Mouse (Mus musculus): Measurements from ENCODE around the gene Olfr90. TPM values are rescaled to one million over a fixed set of nuclear protein-coding genes. Genes with fewer than 3 reads are reported as not detected.

Gene Olfr90
- total and polyA plus RNA-seq, 2 experiments from 2014 or later: not detected

DNA sequence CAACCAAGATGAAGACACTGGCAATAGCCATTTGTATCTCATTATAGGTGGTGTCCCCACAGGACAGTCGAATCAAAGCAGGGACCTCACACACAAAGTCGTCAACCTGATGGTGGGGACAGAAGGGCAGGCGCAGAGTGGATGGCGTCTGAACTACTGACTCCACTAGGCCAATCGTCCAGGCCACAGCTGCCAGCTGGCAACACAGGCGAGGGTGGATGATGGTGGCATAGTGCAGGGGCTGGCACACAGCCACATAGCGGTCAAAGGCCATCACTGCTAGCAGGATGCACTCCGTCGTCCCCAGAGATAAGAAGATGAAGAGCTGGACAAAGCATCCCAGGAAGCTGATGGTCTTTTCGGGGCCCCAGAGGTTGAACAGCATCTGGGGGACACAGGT is 2.8 kb downstream of the Olfr90 start:
- no peak for TF ChIP-seq EP300 (IDR thresholded peaks at IDR 0.05; ENCODE audit: low read depth)
- no peak overlapping the region for H3K4me3 ChIP-seq (ENCODE audit: low read depth, low read length)
- ATAC-seq (ENCODE audit: insufficient read depth, low read depth) (no peak), DNase-seq (ENCODE audit: low spot score) (no peak)
- H3K4me1 ChIP-seq (ENCODE audit: control insufficient read depth, insufficient read depth): no peaks in the 10 kb centered on the region
- H3K27me3 ChIP-seq (ENCODE audit: control insufficient read depth, insufficient read depth, low read length): no peaks in the 10 kb centered on the region
- no peaks in the 10 kb centered on the region for H3K36me3 ChIP-seq (replicated peaks; ENCODE audit: control insufficient read depth, insufficient read depth, low read length)
- H3K27ac ChIP-seq (ENCODE audit: low read depth): no peak overlapping the region
- WGBS: 54% methylated on average over 10 of the region's 10 CpGs
- H3K4me2 ChIP-seq (ENCODE audit: low read depth, low read length): no peak overlapping the region
- H3K9ac ChIP-seq (replicated peaks; ENCODE audit: low read depth, low read length): no peak overlapping the region
- H3K9me3 ChIP-seq (replicated peaks; ENCODE audit: control insufficient read depth, low read length): no peaks in the 10 kb centered on the region

DNA sequence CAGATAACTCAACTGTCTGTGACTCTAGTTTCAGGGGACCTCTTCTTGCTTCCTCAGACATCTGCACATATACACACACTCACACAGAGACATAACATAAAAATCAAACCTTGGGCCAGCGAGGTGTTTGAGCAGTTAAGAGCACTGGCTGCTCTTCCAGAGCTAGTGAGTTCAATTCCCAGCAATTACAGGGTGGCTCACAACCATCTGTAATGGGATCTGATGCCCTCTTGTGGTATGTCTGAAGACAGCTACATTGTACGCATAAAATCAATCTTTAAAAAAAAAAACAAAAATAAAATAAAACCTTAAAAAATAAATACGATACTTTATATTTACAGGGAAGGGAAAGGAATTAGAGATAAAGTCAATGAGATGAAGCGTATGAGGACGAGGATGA is 3.7 kb downstream of the Olfr90 start:
- Histone ChIP-seq H3K27me3 (ENCODE audit: control insufficient read depth, insufficient read depth, low read length) (no peaks in the 10 kb centered on the region), H3K9ac (replicated peaks; ENCODE audit: low read depth, low read length) (no peak overlapping the region), H3K4me1 (ENCODE audit: control insufficient read depth, insufficient read depth) (no peaks in the 10 kb centered on the region), H3K4me3 (ENCODE audit: low read depth, low read length) (no peak overlapping the region), H3K9me3 (replicated peaks; ENCODE audit: control insufficient read depth, low read length) (no peaks in the 10 kb centered on the region), H3K36me3 (replicated peaks; ENCODE audit: control insufficient read depth, insufficient read depth, low read length) (no peaks in the 10 kb centered on the region), H3K27ac (ENCODE audit: low read depth) (no peak overlapping the region), H3K4me2 (ENCODE audit: low read depth, low read length) (no peak overlapping the region)
- ATAC-seq (ENCODE audit: insufficient read depth, low read depth) (no peak), DNase-seq (ENCODE audit: low spot score) (no peak)
- TF ChIP-seq CTCF (IDR thresholded peaks at IDR 0.05; ENCODE audit: low read depth) (peak; percentile 16; the same call in 1 of the 2 replicates), EP300 (IDR thresholded peaks at IDR 0.05; ENCODE audit: low read depth) (no peak)
- 60% methylated on average over 5 of the region's 5 CpGs for WGBS

DNA sequence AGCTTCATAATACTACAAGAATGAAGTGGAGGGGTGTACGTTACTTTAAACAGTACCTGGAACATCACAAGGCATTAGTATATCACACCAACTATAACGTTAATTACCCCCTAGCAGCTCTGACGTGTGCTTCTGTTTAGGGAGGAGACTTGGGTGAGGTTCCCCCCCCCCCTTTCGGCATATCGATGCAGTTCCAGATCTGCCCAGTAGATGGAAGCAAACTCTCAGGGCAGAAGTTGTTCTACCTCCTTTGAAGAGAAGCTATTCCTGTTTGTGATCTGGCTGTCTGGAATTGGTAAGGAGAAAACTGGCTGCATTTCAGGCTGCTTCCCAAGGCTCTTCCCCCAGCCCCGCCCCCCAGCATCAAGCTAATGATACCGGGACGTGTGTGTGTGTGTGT is 5.0 kb downstream of the Olfr90 start:
- H3K4me2 ChIP-seq (ENCODE audit: low read depth, low read length): no peak overlapping the region
- H3K9me3 ChIP-seq (replicated peaks; ENCODE audit: control insufficient read depth, low read length): no peaks in the 10 kb centered on the region
- no peaks in the 10 kb centered on the region for H3K36me3 ChIP-seq (replicated peaks; ENCODE audit: control insufficient read depth, insufficient read depth, low read length)
- H3K9ac ChIP-seq (replicated peaks; ENCODE audit: low read depth, low read length): no peak overlapping the region
- no peak overlapping the region for H3K27ac ChIP-seq (ENCODE audit: low read depth)
- no peaks in the 10 kb centered on the region for H3K27me3 ChIP-seq (ENCODE audit: control insufficient read depth, insufficient read depth, low read length)
- no peak for TF ChIP-seq EP300 (IDR thresholded peaks at IDR 0.05; ENCODE audit: low read depth)
- TF ChIP-seq CTCF (IDR thresholded peaks at IDR 0.05; ENCODE audit: low read depth): peak; percentile 96
- no peaks in the 10 kb centered on the region for H3K4me1 ChIP-seq (ENCODE audit: control insufficient read depth, insufficient read depth)
- 2% methylated on average over 8 of the region's 8 CpGs for WGBS
- no peak overlapping the region for H3K4me3 ChIP-seq (ENCODE audit: low read depth, low read length)
- ATAC-seq (ENCODE audit: insufficient read depth, low read depth): peak; percentile 79
- peak; percentile 90 for DNase-seq (ENCODE audit: low spot score)

DNA sequence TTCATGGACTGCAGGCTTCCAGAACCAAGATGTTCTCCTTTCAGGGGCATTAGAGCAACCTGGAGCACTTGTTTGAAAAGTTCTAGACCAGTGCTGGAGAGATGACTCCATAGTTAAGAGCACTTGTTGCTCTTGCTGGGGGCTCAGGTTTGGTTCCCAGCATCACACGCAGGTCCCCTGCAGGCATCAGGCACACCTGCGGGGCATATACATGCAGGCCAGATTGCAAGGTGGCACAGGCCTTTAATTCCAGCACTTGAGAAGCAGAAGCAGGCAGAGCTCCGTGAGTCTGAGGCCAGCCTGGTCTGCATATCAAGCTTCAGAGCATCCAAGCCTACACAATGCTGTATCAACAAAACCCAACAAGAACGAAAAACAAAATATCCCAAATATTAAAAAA is 6.6 kb downstream of the Olfr90 start:
- no peak overlapping the region for H3K4me3 ChIP-seq (ENCODE audit: low read depth, low read length)
- WGBS: 85% methylated on average over 4 of the region's 4 CpGs
- ATAC-seq (ENCODE audit: insufficient read depth, low read depth) (no peak), DNase-seq (ENCODE audit: low spot score) (no peak)
- H3K4me1 ChIP-seq (ENCODE audit: control insufficient read depth, insufficient read depth): no peaks in the 10 kb centered on the region
- no peaks in the 10 kb centered on the region for H3K9me3 ChIP-seq (replicated peaks; ENCODE audit: control insufficient read depth, low read length)
- no peaks in the 10 kb centered on the region for H3K36me3 ChIP-seq (replicated peaks; ENCODE audit: control insufficient read depth, insufficient read depth, low read length)
- no peaks in the 10 kb centered on the region for H3K27me3 ChIP-seq (ENCODE audit: control insufficient read depth, insufficient read depth, low read length)
- H3K27ac ChIP-seq (ENCODE audit: low read depth): no peak overlapping the region
- no peak overlapping the region for H3K9ac ChIP-seq (replicated peaks; ENCODE audit: low read depth, low read length)
- TF ChIP-seq EP300 (IDR thresholded peaks at IDR 0.05; ENCODE audit: low read depth) (no peak), CTCF (IDR thresholded peaks at IDR 0.05; ENCODE audit: low read depth) (no peak)
- H3K4me2 ChIP-seq (ENCODE audit: low read depth, low read length): no peak overlapping the region

DNA sequence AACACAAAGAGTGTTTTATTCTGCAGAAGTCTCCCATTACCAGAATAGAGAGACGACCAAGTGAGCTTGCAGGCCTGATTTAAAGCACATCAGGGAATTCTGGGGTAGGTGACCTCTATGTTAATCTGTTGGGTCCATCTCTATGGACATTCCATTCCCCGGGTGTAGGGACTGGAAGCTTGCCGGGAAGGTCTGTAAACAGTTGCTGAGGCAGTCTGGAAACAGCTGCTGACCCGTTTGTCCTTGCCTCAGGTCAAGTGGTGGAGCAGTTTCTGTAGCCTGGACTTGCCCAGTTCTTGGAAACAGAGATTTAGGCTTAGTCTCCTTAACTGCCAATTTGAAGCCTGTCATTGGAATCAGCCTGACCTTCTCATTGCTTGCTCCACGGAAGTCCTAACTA is 8.2 kb downstream of the Olfr90 start:
- H3K27ac ChIP-seq (ENCODE audit: low read depth): no peak overlapping the region
- WGBS: 17% methylated on average over 5 of the region's 5 CpGs
- H3K4me2 ChIP-seq (ENCODE audit: low read depth, low read length): no peak overlapping the region
- ATAC-seq (ENCODE audit: insufficient read depth, low read depth) (no peak), DNase-seq (ENCODE audit: low spot score) (no peak)
- no peak overlapping the region for H3K9ac ChIP-seq (replicated peaks; ENCODE audit: low read depth, low read length)
- H3K27me3 ChIP-seq (ENCODE audit: control insufficient read depth, insufficient read depth, low read length): no peaks in the 10 kb centered on the region
- H3K9me3 ChIP-seq (replicated peaks; ENCODE audit: control insufficient read depth, low read length): no peaks in the 10 kb centered on the region
- TF ChIP-seq EP300 (IDR thresholded peaks at IDR 0.05; ENCODE audit: low read depth) (no peak), CTCF (IDR thresholded peaks at IDR 0.05; ENCODE audit: low read depth) (no peak)
- H3K4me1 ChIP-seq (ENCODE audit: control insufficient read depth, insufficient read depth): no peaks in the 10 kb centered on the region
- no peak overlapping the region for H3K4me3 ChIP-seq (ENCODE audit: low read depth, low read length)
- H3K36me3 ChIP-seq (replicated peaks; ENCODE audit: control insufficient read depth, insufficient read depth, low read length): 0 out of 2 replicates have a peak, but pooled peaks cover 5% of the 10 kb centered on the region

DNA sequence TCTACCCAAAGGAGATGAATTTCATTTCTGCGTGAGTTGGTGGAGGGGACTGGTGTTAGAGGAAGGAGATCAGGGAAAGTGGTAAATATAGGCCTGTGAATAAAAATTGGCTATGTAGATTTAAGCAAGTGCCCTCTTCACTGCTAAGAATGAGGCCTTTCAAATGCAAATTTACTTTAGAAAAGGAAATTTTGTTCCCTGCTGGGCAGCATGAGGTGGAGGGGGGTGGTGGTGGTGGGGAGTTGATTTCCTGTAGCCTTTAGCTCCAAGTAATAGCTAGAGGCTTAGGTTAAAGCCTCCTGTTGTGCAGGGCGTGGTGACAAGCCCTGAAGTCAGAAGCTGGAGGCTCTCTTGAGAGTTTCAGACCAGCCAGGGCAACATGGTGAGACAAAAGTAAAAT is 9.3 kb downstream of the Olfr90 start:
- 70% methylated on average over 2 of the region's 2 CpGs for WGBS
- no peaks in the 10 kb centered on the region for H3K4me1 ChIP-seq (ENCODE audit: control insufficient read depth, insufficient read depth)
- no peak for TF ChIP-seq CTCF (IDR thresholded peaks at IDR 0.05; ENCODE audit: low read depth)
- TF ChIP-seq EP300 (IDR thresholded peaks at IDR 0.05; ENCODE audit: low read depth): no peak
- H3K36me3 ChIP-seq (replicated peaks; ENCODE audit: control insufficient read depth, insufficient read depth, low read length): 0 out of 2 replicates have a peak, but pooled peaks cover 13% of the 10 kb centered on the region
- no peak overlapping the region for H3K9ac ChIP-seq (replicated peaks; ENCODE audit: low read depth, low read length)
- ATAC-seq (ENCODE audit: insufficient read depth, low read depth): no peak
- H3K4me2 ChIP-seq (ENCODE audit: low read depth, low read length): no peak overlapping the region
- no peaks in the 10 kb centered on the region for H3K9me3 ChIP-seq (replicated peaks; ENCODE audit: control insufficient read depth, low read length)
- H3K4me3 ChIP-seq (ENCODE audit: low read depth, low read length): no peak overlapping the region
- H3K27ac ChIP-seq (ENCODE audit: low read depth): no peak overlapping the region
- no peaks in the 10 kb centered on the region for H3K27me3 ChIP-seq (ENCODE audit: control insufficient read depth, insufficient read depth, low read length)
- DNase-seq (ENCODE audit: low spot score): no peak

All from heart, postnatal 0 days (tissue).